Mouse (Mus musculus) embryonic facial prominence, embryonic 15.5 days (tissue): ENCODE measurements at regions not wholly inside any gene's neighbourhood (a gene's known extent, or its start where the extent isn't known, plus 50 kb on each side); places are given as distances from the start of the nearest gene placed in this dataset.
"Not testable (repeated sequence)": the region's sequence is repeated elsewhere in the genome, so short reads cannot be mapped to it uniquely, and the experiment has no call there.

Experiments
- ATAC-seq: fragments of 200-750 bp; cut with Nextera tagmentation; 2 replicates; pipeline ENCODE4 v1.8.0; 2017; ENCODE audit warnings: low read depth, moderate TSS enrichment; ENCODE audit not compliant: insufficient number of reproducible peaks, low FRiP score, low TSS enrichment
- H3K27ac ChIP-seq: fragments of 300-500 bp; sonication (generic); replicated peaks from 2 replicates; pipeline ENCODE4 v1.5.1; 2015; ENCODE audit warnings: mild to moderate bottlenecking, inconsistent platforms
- H3K27me3 ChIP-seq: fragments of 300-500 bp; sonication (generic); 2 replicates; pipeline ENCODE4 v1.6.1; 2015; ENCODE audit warnings: inconsistent platforms
- H3K36me3 ChIP-seq: fragments of 300-500 bp; sonication (generic); 2 replicates; pipeline ENCODE4 v1.6.1; 2015; ENCODE audit warnings: mild to moderate bottlenecking, inconsistent platforms
- H3K4me1 ChIP-seq: fragments of 300-500 bp; sonication (generic); 2 replicates; pipeline ENCODE4 v1.6.1; 2015; ENCODE audit warnings: inconsistent platforms
- H3K4me2 ChIP-seq: fragments of 300-500 bp; sonication (generic); replicated peaks from 2 replicates; pipeline ENCODE4 v1.6.1; 2015; ENCODE audit warnings: mild to moderate bottlenecking, inconsistent platforms
- H3K4me3 ChIP-seq: fragments of 300-500 bp; sonication (generic); replicated peaks from 2 replicates; pipeline ENCODE4 v1.5.1; 2015; ENCODE audit warnings: mild to moderate bottlenecking, inconsistent platforms
- H3K9ac ChIP-seq: fragments of 300-500 bp; sonication (generic); 2 replicates; pipeline ENCODE4 v1.6.1; 2015; ENCODE audit warnings: inconsistent platforms
- H3K9me3 ChIP-seq: fragments of 300-500 bp; sonication (generic); replicated peaks from 2 replicates; pipeline ENCODE4 v1.6.1; 2016; ENCODE audit warnings: inconsistent platforms
- WGBS: fragments of 180-500 bp; shearing (Covaris S2); methylation state at CpG from one replicate; pipeline ENCODE4 v1.1.7; 2015; 5-methylcytosine and 5-hydroxymethylcytosine counted together

DNA sequence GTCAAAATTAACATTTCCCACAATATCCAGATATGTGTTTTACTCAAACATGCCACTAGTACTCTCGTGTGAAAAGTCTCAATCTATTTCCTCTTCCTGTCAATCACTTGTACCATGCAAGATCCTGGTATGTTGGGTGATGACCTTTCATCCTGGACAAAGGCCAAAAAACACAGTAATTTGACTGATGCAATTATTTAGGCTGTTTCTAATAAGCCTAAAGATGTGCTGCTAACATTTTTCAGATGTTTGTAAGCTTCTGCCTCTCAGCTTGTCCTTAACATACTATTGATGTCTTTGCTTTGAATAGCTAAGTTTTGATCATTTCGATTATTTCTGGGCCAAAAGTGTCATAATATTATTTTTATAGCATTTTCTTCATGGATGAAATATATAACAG is 418.4 kb upstream of the Arrdc4 start:
- Histone ChIP-seq H3K9me3 (no peaks in the 10 kb centered on the region), H3K9ac (no peak overlapping the region), H3K27me3 (no peaks in the 10 kb centered on the region), H3K36me3 (no peaks in the 10 kb centered on the region), H3K4me3 (no peak overlapping the region), H3K4me1 (no peaks in the 10 kb centered on the region), H3K4me2 (no peak overlapping the region), H3K27ac (no peak overlapping the region)
- 25% methylated on average over 2 of the region's 2 CpGs for WGBS
- ATAC-seq, result no peak

DNA sequence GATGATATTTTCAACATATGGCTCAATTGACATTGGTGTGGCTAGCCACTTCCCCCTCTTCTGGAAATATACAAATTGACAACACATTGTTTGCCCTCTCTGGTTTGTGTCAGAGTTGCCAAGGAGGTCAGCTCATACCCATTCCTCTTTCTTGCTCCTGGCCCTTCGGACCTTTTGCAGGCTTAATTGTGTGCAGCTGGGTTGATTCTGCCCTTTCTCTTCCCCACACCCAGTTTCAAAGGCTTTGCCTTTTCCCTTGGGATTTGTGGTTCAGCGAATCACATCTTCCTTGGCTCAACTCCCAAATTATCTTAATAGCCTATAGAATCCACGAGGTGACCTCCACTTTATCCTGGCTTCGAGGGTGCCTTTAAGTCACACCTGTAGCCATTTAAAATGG is 412.9 kb upstream of the Arrdc4 start:
- no peaks in the 10 kb centered on the region for H3K4me1 ChIP-seq
- H3K36me3 ChIP-seq, result no peaks in the 10 kb centered on the region
- 22% methylated on average over 4 of the region's 4 CpGs for WGBS
- no peak overlapping the region for H3K4me3 ChIP-seq
- H3K9me3 ChIP-seq, result no peaks in the 10 kb centered on the region
- H3K4me2 ChIP-seq, result no peak overlapping the region
- no peak for ATAC-seq
- no peak overlapping the region for H3K27ac ChIP-seq
- no peak overlapping the region for H3K9ac ChIP-seq
- no peaks in the 10 kb centered on the region for H3K27me3 ChIP-seq

- WGBS, result 63% methylated on average over 3 of the region's 3 CpGs
- Histone ChIP-seq H3K4me3 (no peak overlapping the region), H3K9me3 (no peaks in the 10 kb centered on the region)
Measured at GRCm38 (mm10) chr7:69142351-69142750, 393.3 kb upstream of the Arrdc4 start.

GRCm38 (mm10) chr7:69133441-69133840 is 384.4 kb upstream of the Arrdc4 start:
- no peaks in the 10 kb centered on the region for H3K4me1 ChIP-seq
- 58% methylated on average over 2 of the region's 2 CpGs for WGBS
- no peak for ATAC-seq
- H3K9me3 ChIP-seq, result no peaks in the 10 kb centered on the region
- no peak overlapping the region for H3K4me2 ChIP-seq
- no peak overlapping the region for H3K9ac ChIP-seq
- no peak overlapping the region for H3K27ac ChIP-seq
- no peak overlapping the region for H3K4me3 ChIP-seq
- H3K36me3 ChIP-seq, result no peaks in the 10 kb centered on the region
- H3K27me3 ChIP-seq, result no peaks in the 10 kb centered on the region

More at GRCm38 (mm10) chr7:69142351-69142750, 393.3 kb upstream of the Arrdc4 start:
- Histone ChIP-seq H3K27ac (no peak overlapping the region), H3K4me2 (no peak overlapping the region), H3K27me3 (no peaks in the 10 kb centered on the region), H3K4me1 (no peaks in the 10 kb centered on the region), H3K36me3 (no peaks in the 10 kb centered on the region), H3K9ac (no peak overlapping the region)
- no peak for ATAC-seq

- not testable (repeated sequence) for H3K9me3 ChIP-seq, H3K36me3 ChIP-seq, ATAC-seq, H3K4me1 ChIP-seq, H3K4me3 ChIP-seq, H3K27me3 ChIP-seq, H3K9ac ChIP-seq, H3K4me2 ChIP-seq, H3K27ac ChIP-seq
- 90% methylated on average over 2 of the region's 4 CpGs for WGBS
Measured at GRCm38 (mm10) chr7:69101770-69102169, 352.7 kb upstream of the Arrdc4 start.

DNA sequence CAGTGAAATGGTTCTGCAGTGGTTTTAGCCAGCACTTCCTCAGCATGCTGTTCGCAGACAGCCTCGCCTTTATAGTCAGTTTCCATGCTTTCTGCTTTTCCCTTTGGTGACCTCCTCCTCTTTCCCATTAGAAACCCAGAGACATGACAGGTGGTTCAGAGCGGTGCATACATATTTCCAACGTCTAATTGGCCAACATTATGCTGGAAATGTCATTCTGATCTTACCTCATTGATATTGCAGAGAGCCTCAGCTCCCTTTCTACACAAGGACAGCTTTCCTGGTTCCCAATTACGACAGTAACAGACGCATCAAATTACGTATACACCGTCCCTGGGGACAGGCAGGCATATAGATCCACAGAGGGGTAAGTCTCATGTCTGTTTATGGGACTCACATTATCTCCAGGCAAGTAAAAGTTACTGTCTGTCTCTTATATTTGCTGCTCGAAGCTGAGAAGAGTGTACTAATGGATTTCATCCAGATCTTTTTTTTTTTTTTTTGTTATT is 348.6 kb upstream of the Arrdc4 start:
- no peak overlapping the region for H3K4me3 ChIP-seq
- no peaks in the 10 kb centered on the region for H3K9me3 ChIP-seq
- WGBS, result 31% methylated on average over 9 of the region's 9 CpGs
- H3K9ac ChIP-seq, result no peak overlapping the region
- no peaks in the 10 kb centered on the region for H3K36me3 ChIP-seq
- H3K27ac ChIP-seq, result no peak overlapping the region
- H3K27me3 ChIP-seq, result no peaks in the 10 kb centered on the region
- H3K4me2 ChIP-seq, result no peak overlapping the region
- no peaks in the 10 kb centered on the region for H3K4me1 ChIP-seq
- ATAC-seq, result no peak

DNA sequence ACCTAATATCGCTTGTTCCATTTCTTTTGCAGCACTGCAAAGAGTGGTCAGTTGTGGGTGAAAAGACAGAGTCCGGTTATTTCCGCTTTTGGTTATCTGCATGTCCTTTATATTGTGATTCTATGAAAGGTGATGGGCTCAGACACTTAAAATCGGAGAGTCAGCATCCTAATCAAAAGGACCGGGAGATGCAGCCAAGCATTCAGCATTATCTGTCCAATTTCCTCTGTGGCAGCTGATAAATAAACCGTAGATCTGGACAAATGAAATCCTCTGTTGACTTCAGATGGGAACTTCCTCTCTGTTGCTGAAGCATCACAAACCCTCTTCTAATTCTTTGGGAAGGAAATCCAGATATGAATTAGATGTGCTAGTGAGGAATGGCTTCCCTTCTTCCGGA is 325.7 kb upstream of the Arrdc4 start:
- Histone ChIP-seq H3K4me1 (no peaks in the 10 kb centered on the region), H3K4me3 (no peak overlapping the region), H3K27me3 (no peaks in the 10 kb centered on the region), H3K9me3 (no peaks in the 10 kb centered on the region), H3K27ac (no peak overlapping the region), H3K4me2 (no peak overlapping the region), H3K9ac (no peak overlapping the region), H3K36me3 (no peaks in the 10 kb centered on the region)
- 89% methylated on average over 7 of the region's 7 CpGs for WGBS
- no peak for ATAC-seq

GRCm38 (mm10) chr7:69062994-69063393 is 314.0 kb upstream of the Arrdc4 start:
- no peaks in the 10 kb centered on the region for H3K27me3 ChIP-seq
- no peak overlapping the region for H3K9ac ChIP-seq
- no peaks in the 10 kb centered on the region for H3K9me3 ChIP-seq
- no peak overlapping the region for H3K4me2 ChIP-seq
- H3K27ac ChIP-seq, result no peak overlapping the region
- no peak for ATAC-seq
- no peak overlapping the region for H3K4me3 ChIP-seq
- H3K4me1 ChIP-seq, result no peaks in the 10 kb centered on the region
- no peaks in the 10 kb centered on the region for H3K36me3 ChIP-seq
- WGBS, result 79% methylated on average over 5 of the region's 5 CpGs

- WGBS, result 66% methylated on average over 7 of the region's 7 CpGs
- H3K36me3 ChIP-seq, result no peaks in the 10 kb centered on the region
- H3K9ac ChIP-seq, result no peak overlapping the region
- no peak overlapping the region for H3K4me2 ChIP-seq
- no peaks in the 10 kb centered on the region for H3K9me3 ChIP-seq
- no peak overlapping the region for H3K27ac ChIP-seq
- ATAC-seq, result no peak
- H3K4me1 ChIP-seq, result no peaks in the 10 kb centered on the region
- H3K4me3 ChIP-seq, result no peak overlapping the region
- H3K27me3 ChIP-seq, result no peaks in the 10 kb centered on the region
Measured at GRCm38 (mm10) chr7:69062506-69062905, 313.5 kb upstream of the Arrdc4 start.

GRCm38 (mm10) chr7:69062094-69062493 is 313.1 kb upstream of the Arrdc4 start:
- Histone ChIP-seq H3K4me3 (no peak overlapping the region), H3K4me2 (no peak overlapping the region), H3K9ac (no peak overlapping the region), H3K27ac (no peak overlapping the region), H3K36me3 (no peaks in the 10 kb centered on the region), H3K9me3 (no peaks in the 10 kb centered on the region), H3K27me3 (no peaks in the 10 kb centered on the region), H3K4me1 (no peaks in the 10 kb centered on the region)
- ATAC-seq, result no peak
- 34% methylated on average over 8 of the region's 8 CpGs for WGBS

DNA sequence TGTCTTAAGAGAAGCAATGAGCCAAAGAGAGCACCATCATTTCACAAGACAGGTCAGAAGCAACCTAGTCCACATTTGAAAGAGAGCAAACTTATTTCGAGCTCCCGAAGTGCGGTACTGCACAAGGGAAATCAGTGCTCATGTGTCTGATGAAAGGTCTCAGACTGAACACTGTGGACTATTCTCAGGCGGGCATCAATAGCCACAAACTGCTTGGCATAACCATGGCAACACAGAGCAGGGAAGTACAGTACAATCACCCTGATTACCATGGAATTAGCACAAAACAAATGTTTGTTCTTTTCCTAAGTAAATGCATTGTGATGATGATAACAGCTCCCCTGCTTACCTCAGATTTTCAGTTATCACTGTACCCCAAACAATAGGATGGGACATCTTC is 312.2 kb upstream of the Arrdc4 start:
- WGBS, result 83% methylated on average over 4 of the region's 4 CpGs
- H3K4me2 ChIP-seq, result no peak overlapping the region
- ATAC-seq, result no peak

GRCm38 (mm10) chr7:69016575-69016974 is 267.5 kb upstream of the Arrdc4 start:
- Histone ChIP-seq H3K9me3 (no peaks in the 10 kb centered on the region), H3K9ac (no peak overlapping the region), H3K27ac (no peak overlapping the region), H3K4me3 (no peak overlapping the region), H3K4me2 (no peak overlapping the region), H3K27me3 (no peaks in the 10 kb centered on the region), H3K36me3 (no peaks in the 10 kb centered on the region), H3K4me1 (no peaks in the 10 kb centered on the region)
- no peak for ATAC-seq
- WGBS, result 49% methylated on average over 8 of the region's 8 CpGs

More for the DNA sequence above, 312.2 kb upstream of the Arrdc4 start:
- Histone ChIP-seq H3K4me1 (no peaks in the 10 kb centered on the region), H3K9me3 (no peaks in the 10 kb centered on the region), H3K9ac (no peak overlapping the region), H3K27me3 (no peaks in the 10 kb centered on the region), H3K36me3 (no peaks in the 10 kb centered on the region), H3K4me3 (no peak overlapping the region), H3K27ac (no peak overlapping the region)
